Mouse (Mus musculus) ovary, adult 18-20 months (tissue): ENCODE results near the gene Ubc.
A peak's percentile ranks its signal among the peaks of the same experiment; 100 is the strongest.

Experiments
- DNase-seq: peaks from one replicate; pipeline ENCODE4 v3.0.0; 2022; ENCODE audit warnings: low spot score, mixed read lengths

Gene Ubc

DNA sequence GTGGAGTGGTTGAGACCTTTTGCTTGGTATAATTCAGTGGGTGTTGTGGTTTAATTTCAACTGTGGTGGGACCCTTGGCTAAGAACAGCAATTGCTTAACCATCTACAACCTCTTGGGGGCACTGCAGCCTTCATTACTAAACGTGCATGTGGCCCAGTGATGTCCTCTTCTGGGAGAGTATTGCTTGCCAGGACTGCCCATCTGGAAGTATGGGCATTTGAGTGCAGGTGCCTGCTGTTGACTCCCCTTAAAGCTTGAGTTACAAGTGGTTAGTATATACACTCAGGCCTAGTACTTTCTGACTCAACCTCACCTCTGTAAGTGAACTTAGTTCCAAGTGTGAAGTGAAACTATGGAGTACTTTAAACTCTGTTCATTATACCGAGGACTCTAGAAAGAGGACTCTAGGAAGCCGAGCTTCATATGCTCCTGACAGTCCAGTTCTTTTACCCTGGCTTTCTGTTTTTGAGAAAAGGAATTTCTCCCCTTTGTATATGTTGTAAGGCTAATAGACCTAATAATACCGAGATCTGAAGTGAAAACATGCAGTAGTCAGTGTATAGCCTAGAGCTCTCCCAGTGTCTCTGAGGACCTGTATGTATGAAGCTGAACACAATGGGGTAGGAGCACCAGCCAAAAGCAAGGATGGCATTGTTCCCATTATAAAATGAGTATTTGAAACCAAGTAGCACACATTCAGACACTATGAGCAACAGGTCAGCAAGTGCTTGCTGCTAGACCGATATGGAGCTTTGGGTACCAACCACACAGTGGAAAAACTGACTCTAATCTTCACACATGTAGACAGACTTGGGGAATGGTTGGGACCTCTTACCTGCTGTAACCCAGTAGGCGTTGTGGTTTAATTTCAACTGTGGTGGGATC, 7.1 kb downstream of the Ubc start:
- DNase-seq: peak; percentile 37

DNA sequence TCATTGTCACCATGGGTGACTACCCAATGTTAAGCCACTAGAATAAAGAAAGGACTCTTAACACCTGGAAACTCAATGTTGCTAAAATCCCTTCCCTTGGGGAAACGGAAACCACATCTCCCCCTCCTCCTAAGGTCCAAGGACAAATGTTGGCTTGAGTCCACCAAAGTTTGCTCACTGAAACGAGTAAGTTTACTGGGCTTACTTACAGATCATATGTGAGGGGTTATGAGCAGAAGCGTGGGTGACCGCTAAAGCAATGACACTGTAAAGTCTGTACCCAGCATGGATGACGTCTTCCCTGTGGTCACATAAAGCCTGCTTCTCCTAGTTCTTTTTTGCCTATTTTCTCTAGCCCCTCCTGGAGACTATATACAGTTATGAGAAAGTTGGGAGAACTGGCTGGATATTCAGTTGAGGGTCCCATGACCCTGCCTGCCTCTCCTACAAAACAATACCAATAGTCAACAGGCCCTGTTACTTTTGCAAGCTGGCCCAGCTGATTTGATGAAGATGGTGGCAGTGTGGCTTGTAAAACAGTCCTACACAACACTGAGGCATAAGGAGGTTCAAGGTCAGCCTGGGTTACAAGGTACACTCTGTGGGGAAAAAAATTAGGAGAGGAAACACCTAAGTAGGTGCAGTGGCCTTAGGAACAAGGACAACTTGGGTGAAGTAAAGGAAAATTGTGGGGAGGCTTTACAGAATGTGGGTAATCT, 7.9 kb downstream of the Ubc start:
- no peak for DNase-seq

DNA sequence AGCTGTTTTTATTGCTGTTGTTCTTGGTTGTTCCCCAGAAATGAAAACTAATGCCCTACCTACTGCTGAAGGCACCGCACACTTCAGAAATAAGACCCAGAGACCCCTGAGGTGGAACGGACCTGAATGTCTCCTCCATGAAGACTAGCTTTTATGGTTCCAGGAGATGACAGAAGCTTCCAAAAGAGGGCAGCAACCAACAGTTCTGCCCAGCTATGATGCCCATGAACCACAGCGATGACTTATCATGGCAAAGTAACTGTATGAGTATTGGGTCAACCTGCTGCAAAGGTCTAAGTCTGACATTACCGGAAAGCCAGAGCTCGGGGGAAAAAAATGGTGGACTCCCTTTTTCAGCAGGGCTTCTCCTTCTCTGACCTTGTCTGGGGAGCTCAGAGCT, 11.1 kb downstream of the Ubc start:
- DNase-seq: no peak

DNA sequence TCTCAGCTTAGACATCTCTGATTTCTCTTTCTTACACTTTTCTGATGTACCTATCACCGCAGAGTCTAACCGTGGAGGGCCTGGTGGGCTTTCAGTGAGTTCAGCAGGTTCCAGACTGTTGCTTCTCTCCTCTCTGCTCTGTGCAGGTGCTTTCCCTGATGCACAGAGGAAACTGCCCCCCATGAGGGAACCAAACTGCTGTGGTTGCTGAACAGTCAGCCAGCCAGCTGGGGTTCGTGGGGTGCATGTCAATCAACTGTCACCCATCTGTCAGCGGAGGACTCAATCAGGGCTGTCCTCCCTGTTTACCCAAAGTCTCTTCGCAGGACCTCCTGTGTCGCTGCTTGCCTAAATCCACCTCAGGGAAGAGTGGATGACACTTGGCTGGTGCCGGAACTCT, 12.8 kb downstream of the Ubc start:
- no peak for DNase-seq

DNA sequence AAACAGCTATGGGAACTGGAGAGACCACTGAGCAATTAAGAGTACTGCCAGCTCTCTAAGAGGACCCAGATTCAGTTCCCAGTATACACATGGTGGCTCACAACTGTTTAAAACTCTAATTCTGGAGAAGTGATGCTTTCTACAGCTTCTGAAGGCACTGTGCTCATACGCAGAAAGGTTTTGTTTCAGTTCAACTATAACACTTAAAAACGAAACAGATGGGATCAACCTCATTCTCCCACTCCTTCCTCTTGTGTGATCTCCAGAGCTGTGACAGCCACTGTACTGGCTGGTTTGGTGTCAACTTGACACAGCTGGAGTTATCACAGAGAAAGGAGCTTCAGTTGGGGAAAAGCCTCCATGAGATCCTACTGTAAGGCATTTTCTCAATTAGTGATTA, 14.1 kb downstream of the Ubc start:
- DNase-seq: no peak

DNA sequence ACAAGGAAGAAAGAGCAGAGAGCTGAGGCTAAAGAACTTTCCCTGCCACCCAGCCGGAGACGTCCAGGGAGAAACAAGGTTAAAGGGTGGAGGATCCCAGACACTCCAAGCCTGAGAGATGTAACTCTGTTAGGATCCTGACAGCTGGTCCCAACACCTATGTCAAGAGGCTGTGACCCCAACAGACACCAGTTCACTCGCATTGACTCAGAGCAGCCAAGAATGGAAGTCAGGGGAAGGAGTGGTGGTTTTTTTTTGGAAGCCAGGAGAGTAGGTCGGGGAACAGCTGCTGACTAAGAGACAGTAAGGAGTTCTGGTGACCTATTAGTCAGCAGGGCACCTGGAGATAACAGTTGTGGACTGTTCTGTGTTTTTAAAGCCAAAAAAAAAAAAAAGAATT, 18.0 kb downstream of the Ubc start:
- no peak for DNase-seq

DNA sequence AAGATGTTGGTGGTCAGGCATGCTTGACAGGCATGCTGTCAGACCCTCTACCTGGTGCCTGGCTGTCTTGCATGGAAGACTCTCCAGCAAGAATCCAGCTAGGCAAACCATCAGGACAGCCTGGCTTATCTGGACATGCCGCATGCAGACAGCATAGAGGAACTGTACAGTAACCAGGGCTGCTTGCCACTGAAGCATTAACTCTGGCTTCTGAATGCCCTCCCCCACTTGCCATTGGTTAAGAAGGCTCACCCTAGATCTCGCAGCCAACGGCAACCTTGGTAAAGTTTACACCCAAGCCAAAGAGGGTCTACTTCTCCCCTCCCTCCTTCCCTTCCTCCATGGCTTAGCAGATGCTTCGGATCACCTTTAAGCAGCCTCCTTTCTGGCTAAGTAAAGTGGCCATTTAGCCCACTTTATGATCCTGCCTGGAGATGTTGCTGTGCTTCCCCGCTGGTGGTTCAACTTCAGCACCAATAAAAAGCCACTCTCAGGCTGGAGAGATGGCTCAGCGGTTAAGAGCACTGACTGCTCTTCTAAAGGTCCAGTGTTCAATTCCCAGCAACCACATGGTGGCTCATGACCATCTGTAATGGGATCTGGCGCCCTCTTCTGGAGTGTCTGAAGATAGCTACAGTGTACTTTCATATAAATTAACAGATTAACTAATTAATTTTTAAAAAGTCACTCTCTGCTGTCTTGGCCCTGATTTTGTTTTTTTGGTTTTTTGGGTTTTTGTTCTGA, 18.9 kb downstream of the Ubc start:
- no peak for DNase-seq

DNA sequence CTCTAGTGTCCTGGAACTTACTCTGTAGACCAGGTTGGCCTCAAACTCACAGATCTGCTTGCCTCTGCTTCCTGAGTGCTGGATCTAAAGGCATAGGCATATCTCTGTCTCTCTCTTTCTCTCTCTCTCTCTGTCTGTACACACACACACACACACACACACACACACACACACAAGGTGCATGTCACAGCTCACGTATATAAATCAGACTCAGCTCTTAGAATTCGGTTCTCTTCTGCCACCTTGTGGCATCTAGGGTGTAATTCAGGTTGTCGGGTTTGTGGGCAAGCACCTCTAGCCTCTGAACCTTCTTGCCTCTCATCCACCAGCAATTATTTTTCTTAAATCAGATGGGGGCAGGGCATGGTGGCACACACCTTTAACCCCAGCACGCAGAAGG, 21.4 kb downstream of the Ubc start:
- no peak for DNase-seq

DNA sequence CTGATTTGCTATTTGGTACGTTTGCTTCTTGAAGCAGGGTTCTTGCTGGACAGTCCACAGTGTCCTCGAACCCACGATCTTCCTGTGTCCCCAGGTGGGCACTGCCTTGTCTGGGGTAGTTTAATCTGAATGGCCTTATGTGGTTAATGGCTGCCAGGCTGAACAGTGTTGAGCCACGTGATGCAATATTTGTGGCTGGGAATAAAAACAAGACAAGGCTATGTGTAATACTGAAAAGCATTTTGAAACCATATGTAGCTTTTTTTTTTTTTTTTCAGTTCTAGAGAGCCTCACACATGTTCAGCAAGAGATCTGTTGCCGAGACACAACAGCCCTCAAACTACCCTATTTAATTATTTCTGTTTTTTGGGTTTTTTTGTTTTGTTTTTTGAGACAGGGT, 21.8 kb downstream of the Ubc start:
- no peak for DNase-seq

DNA sequence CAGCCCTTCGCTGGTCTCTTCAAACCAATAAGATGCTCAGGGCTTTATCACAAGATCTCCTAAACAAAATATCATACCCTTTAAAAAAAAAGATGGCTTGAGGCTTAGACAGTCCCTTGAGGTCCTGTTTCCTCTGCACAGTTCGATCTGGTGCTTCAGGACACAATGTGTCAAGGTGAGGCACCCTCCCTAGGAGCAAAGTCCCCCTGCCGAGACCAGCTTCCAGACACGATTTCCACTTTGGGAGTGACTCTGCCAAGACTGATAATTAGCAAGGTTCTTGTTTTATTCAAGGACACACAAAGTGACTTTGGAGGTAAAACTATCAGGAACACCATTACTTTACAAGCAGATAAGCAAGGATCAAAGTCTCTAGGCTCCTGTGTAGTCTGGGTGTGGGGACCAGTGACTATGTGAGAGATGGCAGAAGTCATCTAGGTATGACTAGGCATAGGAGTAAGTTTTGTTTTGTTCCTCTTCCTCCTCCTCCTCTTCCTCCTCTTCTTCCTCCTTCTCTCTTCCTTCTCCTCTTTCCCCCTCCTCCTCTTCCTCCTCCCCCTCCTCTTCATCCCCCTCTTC, 25.1 kb downstream of the Ubc start:
- no peak for DNase-seq

DNA sequence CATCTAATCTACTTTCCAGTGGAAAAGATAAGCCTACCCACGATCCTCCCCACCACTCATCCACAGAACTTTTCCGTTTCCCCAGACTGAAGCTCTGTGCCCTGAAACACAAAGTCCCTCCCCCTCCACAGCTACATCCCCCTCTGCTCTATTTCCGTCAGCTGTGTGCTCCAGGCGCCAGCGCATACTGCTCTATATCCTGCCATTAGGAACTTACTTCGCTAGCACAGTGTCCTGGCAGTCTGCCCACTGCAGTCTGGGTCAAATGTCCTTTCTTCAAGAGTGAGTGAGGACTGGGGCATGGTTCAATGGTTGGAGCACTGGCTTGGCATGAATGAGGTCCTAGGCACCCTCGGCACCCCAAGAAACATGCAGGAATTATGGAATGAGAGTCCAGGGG, 26.1 kb downstream of the Ubc start:
- no peak for DNase-seq

DNA sequence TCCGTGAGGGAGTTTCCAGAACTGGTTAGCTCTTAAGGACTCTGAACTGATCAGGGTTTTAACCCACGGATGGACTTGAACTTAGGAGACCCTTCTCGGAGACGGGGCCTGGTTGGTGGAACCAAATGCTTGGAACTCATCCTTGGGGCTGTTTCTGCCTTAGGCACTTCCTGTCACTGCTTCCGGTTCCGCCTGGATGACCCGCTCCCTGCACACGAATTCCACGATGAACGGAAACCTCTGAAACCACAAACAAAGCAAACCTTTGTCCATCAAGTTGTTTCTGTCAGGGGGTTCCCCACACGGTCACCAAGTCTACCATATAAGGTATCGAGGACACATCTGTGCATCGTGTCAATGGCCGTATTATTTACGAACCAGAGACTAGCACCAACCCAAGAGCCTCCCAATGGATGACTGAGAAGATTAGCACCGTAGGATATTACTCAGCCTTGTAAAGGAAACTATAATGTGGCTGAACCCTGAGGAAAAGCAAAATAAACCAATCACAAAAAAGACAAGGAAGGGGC, 29.0 kb downstream of the Ubc start:
- no peak for DNase-seq

DNA sequence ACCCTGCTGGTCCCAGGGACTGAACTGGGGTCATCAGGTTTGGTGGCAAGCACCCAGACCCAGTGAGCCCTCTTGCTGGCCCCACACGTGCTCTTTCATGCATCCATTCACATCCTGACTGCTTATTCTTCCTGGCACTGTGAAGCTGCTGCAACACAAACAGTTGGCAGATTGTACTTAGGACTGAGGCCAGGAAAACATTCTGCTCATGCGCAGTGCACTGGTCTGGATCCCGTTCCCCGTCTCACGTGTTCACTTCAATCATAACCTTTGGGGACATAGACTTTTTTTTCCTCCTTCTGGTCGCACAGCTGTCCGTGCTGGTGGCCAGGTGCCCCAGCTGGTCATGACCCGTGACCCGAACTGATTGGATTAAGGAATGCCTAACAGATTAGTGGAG, 29.4 kb downstream of the Ubc start:
- DNase-seq: no peak

DNA sequence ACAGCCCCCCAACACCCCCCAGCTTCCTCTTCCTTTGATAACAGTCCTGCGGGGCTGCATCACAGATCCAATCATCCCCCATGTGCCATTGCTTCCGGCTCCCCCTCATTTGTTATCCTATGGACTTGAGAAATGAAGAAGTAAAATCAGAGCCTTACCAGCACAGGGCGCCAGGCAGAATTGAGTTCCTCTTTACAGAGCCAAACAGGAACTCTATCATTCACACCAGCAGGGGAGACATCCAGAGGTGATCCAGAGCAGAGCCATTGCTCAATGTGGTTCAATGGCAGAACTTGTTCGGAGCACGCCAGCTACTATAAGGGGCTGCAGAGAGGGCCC, 31.8 kb downstream of the Ubc start:
- DNase-seq: no peak

DNA sequence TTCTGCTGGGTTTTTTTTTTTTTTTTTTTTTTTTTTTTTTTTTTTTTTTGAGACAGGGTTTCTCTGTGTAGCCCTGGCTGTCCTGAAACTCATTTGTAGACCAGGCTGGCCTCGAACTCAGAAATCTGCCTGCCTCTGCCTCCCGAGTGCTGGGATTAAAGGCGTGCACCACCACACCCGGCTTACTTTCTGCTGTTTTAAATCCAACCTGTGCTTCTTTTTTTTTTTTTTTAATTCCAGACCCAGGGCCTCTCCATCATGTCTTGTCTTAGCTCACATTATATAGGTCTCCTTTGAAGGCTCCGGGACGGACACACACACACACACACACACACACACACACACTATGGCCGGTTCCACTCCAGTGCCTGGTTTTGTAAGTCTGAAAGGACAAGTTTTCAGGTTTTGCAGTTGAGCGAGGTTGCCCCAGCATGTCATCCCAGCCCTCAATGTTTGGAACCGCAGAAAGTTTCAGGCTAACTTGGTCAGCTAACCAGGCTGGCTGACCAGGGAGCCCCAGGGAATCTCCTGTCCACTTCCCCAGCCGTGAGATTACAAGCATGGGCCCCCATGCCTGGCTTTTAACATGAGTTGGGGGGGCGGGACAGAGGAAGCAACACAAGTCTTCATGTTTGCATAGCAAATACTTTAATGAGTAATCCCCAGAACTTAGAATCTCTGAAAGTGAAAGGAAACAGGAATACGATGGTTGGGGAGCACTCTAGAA, 32.3 kb downstream of the Ubc start:
- DNase-seq: no peak

DNA sequence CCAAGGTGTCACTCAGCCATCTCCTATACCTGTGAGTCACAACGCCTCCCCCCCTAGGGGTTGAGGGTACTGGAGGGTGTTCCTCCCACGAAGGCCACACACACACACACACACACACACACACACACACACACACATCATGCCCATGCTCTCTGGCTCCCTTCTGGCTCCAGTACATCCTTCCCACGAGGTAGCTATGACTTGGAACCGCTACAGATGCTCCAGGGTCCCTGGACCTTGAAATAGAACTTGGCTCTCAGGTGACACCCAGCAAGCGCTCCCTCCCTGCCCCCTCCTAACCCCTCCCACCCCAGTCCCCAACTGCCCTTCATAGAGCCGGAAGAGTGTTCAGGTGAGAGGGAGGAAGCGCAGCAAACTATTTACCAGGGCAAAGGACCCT, 34.4 kb downstream of the Ubc start:
- DNase-seq: no peak

DNA sequence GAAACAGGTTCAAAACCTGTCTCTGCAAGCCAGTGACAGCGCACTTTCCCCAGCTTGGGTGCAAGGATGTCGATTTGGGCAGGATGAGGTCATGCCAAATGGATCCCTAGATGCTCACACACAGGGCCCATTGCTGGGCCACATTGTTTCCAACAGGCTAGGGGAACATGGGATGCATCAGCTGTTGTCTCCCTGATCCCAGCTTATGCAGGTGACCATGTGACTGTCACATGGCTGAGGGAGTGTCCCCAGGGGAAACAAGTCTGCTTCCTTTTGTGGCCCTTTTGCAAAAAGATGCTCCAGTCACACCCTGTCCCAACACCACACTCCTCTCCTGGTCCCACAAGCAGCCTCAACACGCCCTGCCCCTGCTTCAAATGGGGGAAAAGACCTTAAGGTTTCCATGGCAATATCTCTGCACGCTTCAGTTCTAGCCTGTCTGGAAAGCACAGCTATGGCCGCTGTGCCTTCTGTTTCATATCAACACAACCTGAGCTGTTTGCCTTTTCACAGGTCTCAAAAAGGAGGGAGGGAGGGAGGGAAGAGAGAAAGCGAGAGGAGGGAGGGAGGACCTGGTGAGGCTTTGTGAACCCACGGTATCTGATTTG, 35.0 kb downstream of the Ubc start:
- DNase-seq: no peak

DNA sequence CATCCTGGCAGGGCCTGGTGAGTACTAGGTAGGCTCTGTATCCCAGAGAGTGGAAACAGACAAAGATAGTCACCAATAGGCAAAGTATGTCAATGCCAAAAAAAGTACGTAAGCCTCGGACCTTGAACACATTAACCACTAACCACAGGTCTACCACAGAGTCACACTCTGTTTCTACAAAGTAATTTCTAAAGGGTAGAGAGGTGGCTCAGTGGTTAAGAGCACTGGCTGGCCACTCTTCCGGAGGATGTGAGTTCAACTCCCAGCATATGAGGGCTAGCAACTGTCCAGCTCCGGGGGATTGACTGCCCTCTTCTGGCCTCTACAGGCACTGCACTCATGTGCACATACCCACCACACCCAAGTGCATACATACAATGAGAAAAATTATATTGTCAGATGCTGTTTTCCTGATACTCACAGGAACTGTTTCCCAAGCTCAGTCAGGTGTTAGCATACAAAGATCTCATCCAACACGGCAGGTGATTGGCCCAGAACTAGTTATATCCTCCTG, 37.2 kb downstream of the Ubc start:
- no peak for DNase-seq

DNA sequence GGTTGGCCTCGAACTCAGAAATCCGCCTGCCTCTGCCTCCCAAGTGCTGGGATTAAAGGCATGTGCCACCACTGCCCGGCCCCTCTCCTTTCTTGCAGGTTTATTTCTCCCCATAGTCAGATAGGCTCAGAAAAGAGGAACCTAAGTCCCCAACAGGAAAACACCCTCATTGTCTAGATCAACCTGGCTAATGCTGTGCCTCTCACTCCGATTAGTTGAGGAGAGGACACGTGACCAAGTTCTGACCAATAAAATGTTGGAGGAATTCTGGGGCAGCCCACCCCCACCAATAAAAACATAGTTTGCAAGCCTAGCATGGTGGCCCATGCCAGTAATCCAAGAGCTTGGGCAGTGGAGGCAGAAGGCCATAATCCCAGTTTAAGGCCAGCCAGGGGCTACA, 38.1 kb downstream of the Ubc start:
- no peak for DNase-seq

DNA sequence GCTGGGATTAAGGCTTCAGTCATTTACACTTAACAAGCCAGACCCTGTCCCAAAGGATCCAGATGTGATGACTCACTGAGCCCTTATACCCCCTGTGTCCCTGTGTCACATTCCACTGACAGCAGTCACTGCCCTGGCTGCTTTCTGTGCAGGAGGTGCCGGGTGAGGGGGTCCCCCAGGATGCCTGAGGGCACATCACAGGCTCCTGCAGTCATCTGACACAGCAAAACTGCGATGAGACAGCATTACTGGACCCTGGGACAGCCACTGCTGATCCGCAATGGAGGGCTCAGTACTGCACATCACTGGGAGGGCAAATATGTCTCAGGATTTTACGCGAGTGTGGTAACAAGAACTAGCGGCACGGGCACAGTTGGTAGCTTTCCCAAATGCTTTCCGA, 38.9 kb downstream of the Ubc start:
- DNase-seq: no peak

DNA sequence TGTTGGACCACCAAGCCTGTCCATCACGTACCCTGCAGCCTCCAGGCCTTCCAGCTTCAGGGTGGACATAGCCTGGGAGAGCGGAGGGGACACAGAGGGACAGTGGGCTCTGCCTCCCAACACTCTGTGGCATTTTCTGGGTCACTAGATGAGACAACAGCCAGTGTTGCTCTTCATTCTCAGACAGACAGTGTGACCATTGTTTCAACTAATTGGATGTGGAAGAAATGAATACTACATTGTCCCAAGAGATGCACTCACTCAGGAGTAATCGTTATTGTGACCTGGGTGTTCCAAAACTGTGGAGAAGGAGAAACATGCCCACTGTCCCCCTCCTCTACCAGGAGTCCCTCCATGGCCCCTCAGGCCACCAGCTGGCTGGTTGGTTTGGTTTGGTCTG, 40.6 kb downstream of the Ubc start:
- DNase-seq: no peak
